Mouse (Mus musculus) erythroblast, embryonic 14.5 days (primary cell): ENCODE measurements around the gene Mrc1.

Experiments used
- GATA1 ChIP-seq: IDR thresholded peaks from 2 replicates; pipeline ENCODE4 v1.6.1; 2012; ENCODE audit warnings: low read length, inconsistent platforms, mixed read lengths
- TAL1 ChIP-seq: IDR thresholded peaks from 3 replicates; pipeline ENCODE4 v1.6.1; 2012; ENCODE audit warnings: low read length, inconsistent platforms, mixed read lengths

GRCm38 (mm10) chr2:14184375-14184774, 44.8 kb upstream of the Mrc1 start:
- TF ChIP-seq GATA1 (no peak), TAL1 (no peak)
